Mouse (Mus musculus) lung, embryonic 16.5 days (tissue): ENCODE results near the gene Trim31. TPM values are rescaled to one million over a fixed set of nuclear protein-coding genes. Genes with fewer than 3 reads are reported as not detected.

Experiments used
- ATAC-seq: fragments of 200-750 bp; cut with Nextera tagmentation; 2 replicates; pipeline ENCODE4 v1.8.0; 2017; ENCODE audit warnings: low read depth, mild to moderate bottlenecking, moderate library complexity
- H3K27ac ChIP-seq: fragments of 300-500 bp; sonication (generic); 2 replicates; pipeline ENCODE4 v1.5.1; 2014; ENCODE audit warnings: mild to moderate bottlenecking, control low read depth, low read length
- H3K27me3 ChIP-seq: fragments of 300-500 bp; sonication (generic); 2 replicates; pipeline ENCODE4 v1.6.1; 2014; ENCODE audit warnings: low read depth, low read length, mixed read lengths; ENCODE audit not compliant: control insufficient read depth, insufficient read depth
- H3K36me3 ChIP-seq: fragments of 300-500 bp; sonication (generic); 2 replicates; pipeline ENCODE4 v1.6.1; 2014; ENCODE audit warnings: low read length; ENCODE audit not compliant: control insufficient read depth, insufficient read depth
- H3K4me1 ChIP-seq: fragments of 300-500 bp; sonication (generic); replicated peaks from 2 replicates; pipeline ENCODE4 v1.6.1; 2014; ENCODE audit warnings: low read length, mixed read lengths; ENCODE audit not compliant: control insufficient read depth, insufficient read depth
- H3K4me2 ChIP-seq: fragments of 300-500 bp; sonication (generic); 2 replicates; pipeline ENCODE4 v1.6.1; 2014; ENCODE audit warnings: low read depth, low read length, control low read depth
- H3K4me3 ChIP-seq: fragments of 300-500 bp; sonication (generic); 2 replicates; pipeline ENCODE4 v1.5.1; 2014; ENCODE audit warnings: mild to moderate bottlenecking, low read length, control low read depth
- H3K9ac ChIP-seq: fragments of 300-500 bp; sonication (generic); 2 replicates; pipeline ENCODE4 v1.6.1; 2014; ENCODE audit warnings: low read length, control low read depth
- H3K9me3 ChIP-seq: fragments of 300-500 bp; sonication (generic); 2 replicates; pipeline ENCODE4 v1.6.1; 2016; ENCODE audit warnings: low read length; ENCODE audit not compliant: control insufficient read depth
- WGBS: fragments of 180-500 bp; shearing (Covaris S2); extraction: QIAGEN DNeasy Blood & Tissue Kit; methylation state at CpG from one replicate; pipeline ENCODE4 v1.1.7; 2014; 5-methylcytosine and 5-hydroxymethylcytosine counted together
- polyA plus RNA-seq: library from polyadenylated mRNA; unstranded; fragments of >200 nt; fragmentation: Nextera tagmentation; extraction: Ambion mirVana; gene quantifications from 2 replicates; pipeline ENCODE4 v1.2.1, GENCODE M21; 2015

Trim31 gene
- polyA plus RNA-seq, 1 experiment from 2014 or later = not detected

DNA sequence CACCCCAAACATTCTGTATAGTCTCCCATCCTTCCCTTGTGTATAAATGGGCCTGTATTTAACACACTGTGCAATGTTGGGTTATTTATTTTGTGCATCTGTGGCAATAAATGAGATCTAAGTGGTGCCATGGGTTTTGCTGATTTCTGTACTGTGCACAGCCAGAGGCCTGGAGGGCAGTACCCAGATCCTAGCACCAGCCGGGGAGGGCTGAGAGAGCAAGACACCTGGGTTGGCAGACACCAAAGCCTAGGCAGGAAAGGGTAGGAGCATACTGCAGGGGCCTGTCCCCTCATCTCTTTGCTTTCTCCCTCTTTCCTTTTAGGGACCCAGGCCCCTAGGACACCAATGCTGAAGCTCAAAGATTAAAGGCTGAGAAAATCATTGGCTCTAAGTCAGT is 50.4 kb downstream of the Trim31 start:
- no peak overlapping the region for H3K27ac ChIP-seq
- peaks cover 21% of the 10 kb centered on the region for H3K4me1 ChIP-seq
- H3K4me3 ChIP-seq = no peak overlapping the region
- WGBS = 85% methylated on average over 1 of the region's 1 CpGs
- peaks cover 33% of the 10 kb centered on the region for H3K27me3 ChIP-seq
- H3K9me3 ChIP-seq = no peaks in the 10 kb centered on the region
- no peak overlapping the region for H3K9ac ChIP-seq
- no peak overlapping the region for H3K4me2 ChIP-seq
- H3K36me3 ChIP-seq = peaks cover 13% of the 10 kb centered on the region
- ATAC-seq = no peak

DNA sequence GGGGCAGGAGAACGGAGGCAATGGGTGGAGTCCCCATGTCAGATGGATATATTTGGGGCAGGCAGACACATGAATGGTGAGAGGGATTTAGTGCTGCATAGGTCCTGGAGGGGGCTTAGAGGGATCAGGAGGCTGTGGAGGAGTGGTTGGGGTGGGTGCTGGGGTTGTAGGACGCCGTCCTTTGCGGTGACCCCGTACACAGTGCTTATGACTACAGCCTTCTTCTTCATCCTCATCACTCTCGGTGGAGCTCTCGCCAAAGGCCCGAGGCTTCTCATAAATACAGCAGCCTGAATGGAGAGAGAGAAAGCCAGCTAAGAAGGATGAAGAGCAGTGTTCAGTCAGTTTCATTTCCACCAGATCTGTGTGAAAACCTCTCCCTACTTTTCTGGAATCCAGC is 51.3 kb downstream of the Trim31 start:
- no peak overlapping the region for H3K27ac ChIP-seq
- 90% methylated on average over 8 of the region's 8 CpGs for WGBS
- no peak for ATAC-seq
- H3K36me3 ChIP-seq = peaks cover 15% of the 10 kb centered on the region
- no peak overlapping the region for H3K9ac ChIP-seq
- peaks cover 25% of the 10 kb centered on the region for H3K27me3 ChIP-seq
- no peak overlapping the region for H3K4me3 ChIP-seq
- no peaks in the 10 kb centered on the region for H3K9me3 ChIP-seq
- peaks cover 21% of the 10 kb centered on the region for H3K4me1 ChIP-seq
- no peak overlapping the region for H3K4me2 ChIP-seq

DNA sequence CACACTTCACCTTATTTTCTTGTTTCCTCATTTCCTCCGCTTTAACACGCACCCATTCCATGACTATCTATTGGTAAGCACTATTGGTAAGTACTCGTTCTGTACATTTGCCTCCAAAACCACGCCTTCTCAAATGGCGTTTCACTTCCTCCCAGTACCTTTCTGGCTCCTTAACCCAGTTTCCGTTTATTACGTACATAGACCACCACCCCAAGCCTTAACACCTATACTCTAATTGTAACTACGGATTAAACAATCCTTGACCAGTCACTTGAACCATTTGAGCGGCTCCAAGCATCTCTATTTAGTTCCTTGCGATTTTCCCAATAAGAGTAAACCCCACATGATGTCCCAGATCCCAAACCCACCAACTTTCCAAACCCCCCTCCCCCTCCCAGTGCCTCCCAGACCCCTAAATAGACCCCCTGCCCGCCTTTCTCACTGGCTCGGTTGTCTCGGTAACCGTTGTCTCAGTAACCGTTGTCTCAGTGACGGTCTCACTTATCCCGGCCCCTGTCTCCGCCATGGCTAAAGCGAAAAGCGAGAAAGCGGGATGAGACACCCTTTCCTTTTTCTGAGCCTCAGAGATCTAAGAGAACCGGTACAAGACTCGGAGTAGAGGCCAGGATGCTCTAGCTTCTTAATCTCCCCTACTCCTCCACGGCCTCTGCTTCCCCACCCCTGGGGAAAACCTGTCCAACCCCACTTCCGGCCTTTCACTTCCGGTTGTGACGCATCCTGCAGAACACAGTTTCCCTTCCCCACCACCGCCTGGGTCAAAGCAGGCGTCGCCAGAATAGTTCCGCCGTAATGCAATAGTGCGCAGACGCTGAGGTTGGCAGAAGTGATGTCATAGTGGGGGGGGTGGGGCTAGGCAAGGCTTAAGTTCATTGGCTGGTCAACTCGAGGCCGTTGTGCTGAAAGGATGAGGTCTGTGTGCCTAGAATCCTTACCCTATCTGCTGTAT is 53.3 kb downstream of the Trim31 start, which contains the start of gene Ppp1r11:
Ppp1r11 (minus strand) TSS at position 761 of the 967 bp plus-strand sequence.
- H3K4me2 ChIP-seq = peak within 1 kb of the TSS; percentile 90

DNA sequence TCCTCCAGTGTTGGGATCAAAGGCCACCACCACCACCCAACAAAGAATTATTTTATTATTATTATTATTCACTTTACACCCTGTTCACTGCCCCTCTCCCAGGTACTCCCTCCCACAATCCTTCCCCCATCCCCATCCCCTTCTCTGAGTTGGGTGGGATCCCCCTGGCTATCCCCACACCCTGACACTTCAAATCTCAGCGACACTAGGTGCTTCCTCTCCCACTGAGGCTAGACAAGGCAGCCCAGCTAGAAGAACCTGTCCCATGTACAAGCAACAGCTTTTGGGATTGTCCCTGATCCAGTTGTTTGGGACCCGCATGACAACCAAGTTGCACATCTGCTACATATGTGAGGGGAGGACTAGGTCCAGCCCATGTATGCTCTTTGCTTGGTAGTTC is 54.7 kb downstream of the Trim31 start:
- Histone ChIP-seq H3K9me3 (no peaks in the 10 kb centered on the region), H3K4me1 (peaks cover 19% of the 10 kb centered on the region), H3K27ac (no peak overlapping the region), H3K27me3 (no peaks in the 10 kb centered on the region), H3K4me2 (no peak overlapping the region), H3K9ac (no peak overlapping the region), H3K4me3 (no peak overlapping the region), H3K36me3 (peaks cover 25% of the 10 kb centered on the region)
- ATAC-seq = no peak
- 94% methylated on average over 2 of the region's 2 CpGs for WGBS

More for the DNA sequence above, 53.3 kb downstream of the Trim31 start, which contains the start of gene Ppp1r11:
- no peaks in the 10 kb centered on the region for H3K9me3 ChIP-seq
- peaks cover 5% of the 10 kb centered on the region for H3K27me3 ChIP-seq
- peak within 1 kb of the TSS; percentile 87 for H3K9ac ChIP-seq
- H3K36me3 ChIP-seq = peaks cover 20% of the 10 kb centered on the region
- peak within 1 kb of the TSS; percentile 53 for H3K27ac ChIP-seq
- H3K4me3 ChIP-seq = peak within 1 kb of the TSS; percentile 90
- peak; percentile 97 for ATAC-seq
- WGBS = 2% methylated on average over 36 of the region's 36 CpGs
- peaks cover 21% of the 10 kb centered on the region for H3K4me1 ChIP-seq

DNA sequence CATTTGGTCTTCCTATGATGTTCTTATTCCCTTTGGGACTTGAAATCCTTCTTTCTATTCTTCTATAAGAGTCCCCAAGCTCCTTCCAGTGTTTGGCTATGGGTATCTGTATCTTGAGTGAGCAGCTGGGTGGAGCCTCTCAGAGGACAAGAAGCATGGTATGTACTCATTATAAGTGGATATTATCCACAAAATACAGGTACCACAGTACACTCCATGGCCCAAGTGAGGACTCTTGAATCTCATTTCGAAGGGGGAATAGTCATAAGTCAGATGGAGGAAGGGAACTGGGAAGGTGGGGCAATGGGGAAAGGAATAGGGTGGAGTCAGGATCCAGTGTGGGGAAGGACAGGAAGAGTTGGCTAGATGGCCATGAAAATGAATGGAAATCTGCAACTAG is 55.1 kb downstream of the Trim31 start:
- no peak overlapping the region for H3K27ac ChIP-seq
- no peaks in the 10 kb centered on the region for H3K27me3 ChIP-seq
- 72% methylated on average over 1 of the region's 1 CpGs for WGBS
- H3K4me3 ChIP-seq = no peak overlapping the region
- no peaks in the 10 kb centered on the region for H3K9me3 ChIP-seq
- no peak overlapping the region for H3K4me2 ChIP-seq
- peaks cover 25% of the 10 kb centered on the region for H3K36me3 ChIP-seq
- H3K4me1 ChIP-seq = peaks cover 20% of the 10 kb centered on the region
- ATAC-seq = no peak
- no peak overlapping the region for H3K9ac ChIP-seq

DNA sequence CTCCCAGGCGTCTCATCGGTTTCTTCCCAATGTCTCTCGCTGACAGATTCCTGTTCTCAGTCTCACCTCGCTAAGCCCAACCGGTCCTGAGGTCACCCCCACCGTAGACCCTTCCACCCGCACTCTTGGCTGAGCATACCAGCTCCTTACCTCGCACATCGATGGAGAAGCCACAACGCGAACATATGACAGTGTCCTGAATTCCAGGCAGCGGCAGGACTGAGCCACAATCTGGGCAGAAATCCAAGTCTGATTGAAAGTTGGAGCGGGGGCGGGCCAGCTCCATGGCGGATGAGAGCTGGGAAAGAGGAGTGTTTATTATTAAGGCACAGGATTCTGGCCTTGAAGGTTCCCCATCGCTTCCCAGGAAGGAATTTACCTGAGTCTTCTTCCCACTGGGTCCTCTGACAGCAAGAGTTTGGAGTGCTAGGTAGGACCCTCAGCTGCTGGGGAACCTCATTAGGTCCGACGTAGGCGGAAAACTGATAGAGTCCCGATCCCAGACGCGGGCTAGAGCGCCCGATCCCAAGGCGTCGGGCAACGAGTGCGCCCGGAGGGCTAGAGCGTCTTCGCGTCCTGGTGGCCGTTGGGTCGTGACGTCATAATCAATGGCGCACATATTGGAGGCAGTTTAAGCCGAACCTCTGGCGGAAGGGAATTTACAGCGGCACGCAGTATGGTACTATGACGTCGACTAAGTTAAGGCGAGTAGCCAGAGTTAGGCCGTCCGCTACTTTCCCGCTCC is 60.3 kb downstream of the Trim31 start, which contains the start of the genes Znrd1 and Znrd1as:
Znrd1 (minus strand) TSS at position 561 of the 745 bp plus-strand sequence.
Znrd1as (plus strand) TSS at position 594 of the 745 bp plus-strand sequence.
- H3K36me3 ChIP-seq = peaks cover 12% of the 10 kb centered on the region
- peak within 1 kb of the TSS; percentile 84 for H3K9ac ChIP-seq
- no peaks in the 10 kb centered on the region for H3K9me3 ChIP-seq
- H3K27ac ChIP-seq = peak within 1 kb of the TSS; percentile 87
- peak within 1 kb of the TSS; percentile 72 for H3K4me3 ChIP-seq
- WGBS = under 1% methylated on average over 46 of the region's 46 CpGs
- peaks cover 12% of the 10 kb centered on the region for H3K4me1 ChIP-seq
- ATAC-seq = peak; percentile 98
- no peaks in the 10 kb centered on the region for H3K27me3 ChIP-seq
- H3K4me2 ChIP-seq = peak within 1 kb of the TSS; percentile 78

DNA sequence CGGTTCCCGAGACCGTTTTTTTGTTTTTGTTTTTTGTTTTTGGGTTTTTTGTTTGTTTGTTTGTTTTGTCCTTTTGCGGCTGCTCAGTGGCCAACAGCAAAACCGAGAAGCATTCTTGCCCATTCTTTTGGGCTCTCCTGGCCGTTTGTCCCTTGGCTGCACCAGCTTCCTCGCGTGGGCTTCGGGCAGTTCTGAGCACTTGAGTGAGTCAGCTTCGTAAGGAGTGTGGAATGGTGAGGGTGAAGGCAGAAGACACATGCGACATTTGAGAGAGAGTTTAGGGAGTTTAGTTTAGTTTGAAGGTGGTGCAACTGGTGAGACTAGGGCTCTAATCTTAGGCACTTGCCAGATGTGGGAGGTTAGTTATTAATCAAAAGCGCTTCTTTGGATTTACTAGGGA is 61.0 kb downstream of the Trim31 start:
- Histone ChIP-seq H3K4me3 (peak overlapping the region; percentile 72), H3K27me3 (no peaks in the 10 kb centered on the region), H3K4me1 (peaks cover 12% of the 10 kb centered on the region), H3K9me3 (no peaks in the 10 kb centered on the region), H3K4me2 (peak overlapping the region; percentile 78), H3K9ac (peak overlapping the region; percentile 84), H3K36me3 (peaks cover 12% of the 10 kb centered on the region), H3K27ac (peak overlapping the region; percentile 87)
- WGBS = 5% methylated on average over 12 of the region's 12 CpGs
- ATAC-seq = peak; percentile 10; the same call in 1 of the 2 replicates
